Mouse (Mus musculus) adipocyte (in vitro differentiated cells): Measurements from ENCODE around the gene Ensa.
"Not testable (repeated sequence)": the region's sequence is repeated elsewhere in the genome, so short reads cannot be mapped to it uniquely, and the experiment has no call there.

Experiments used
- DNase-seq: peaks from one replicate; pipeline ENCODE4 v3.0.0-alpha.2; 2016; ENCODE audit warnings: low spot score

Ensa gene

DNA sequence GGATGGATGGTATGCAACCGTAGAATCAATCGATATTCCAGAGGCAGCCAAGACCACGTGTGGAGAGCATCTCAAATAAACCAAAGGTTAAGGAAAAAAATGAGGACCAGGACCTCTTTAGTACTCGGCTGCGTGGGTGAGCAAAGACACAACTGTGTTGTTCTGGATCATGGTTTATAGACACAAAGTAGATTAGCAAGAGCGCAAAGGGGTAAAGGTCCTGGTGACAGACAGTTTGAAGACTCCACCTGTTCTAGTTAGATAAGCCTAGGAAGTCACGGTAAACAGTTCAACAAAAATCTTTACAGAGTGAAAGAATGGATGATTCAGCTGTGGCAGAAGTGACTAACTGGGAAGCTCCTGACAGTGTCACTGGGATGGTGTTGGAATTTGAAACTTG, 18.3 kb downstream of the Ensa start:
- no peak for DNase-seq

DNA sequence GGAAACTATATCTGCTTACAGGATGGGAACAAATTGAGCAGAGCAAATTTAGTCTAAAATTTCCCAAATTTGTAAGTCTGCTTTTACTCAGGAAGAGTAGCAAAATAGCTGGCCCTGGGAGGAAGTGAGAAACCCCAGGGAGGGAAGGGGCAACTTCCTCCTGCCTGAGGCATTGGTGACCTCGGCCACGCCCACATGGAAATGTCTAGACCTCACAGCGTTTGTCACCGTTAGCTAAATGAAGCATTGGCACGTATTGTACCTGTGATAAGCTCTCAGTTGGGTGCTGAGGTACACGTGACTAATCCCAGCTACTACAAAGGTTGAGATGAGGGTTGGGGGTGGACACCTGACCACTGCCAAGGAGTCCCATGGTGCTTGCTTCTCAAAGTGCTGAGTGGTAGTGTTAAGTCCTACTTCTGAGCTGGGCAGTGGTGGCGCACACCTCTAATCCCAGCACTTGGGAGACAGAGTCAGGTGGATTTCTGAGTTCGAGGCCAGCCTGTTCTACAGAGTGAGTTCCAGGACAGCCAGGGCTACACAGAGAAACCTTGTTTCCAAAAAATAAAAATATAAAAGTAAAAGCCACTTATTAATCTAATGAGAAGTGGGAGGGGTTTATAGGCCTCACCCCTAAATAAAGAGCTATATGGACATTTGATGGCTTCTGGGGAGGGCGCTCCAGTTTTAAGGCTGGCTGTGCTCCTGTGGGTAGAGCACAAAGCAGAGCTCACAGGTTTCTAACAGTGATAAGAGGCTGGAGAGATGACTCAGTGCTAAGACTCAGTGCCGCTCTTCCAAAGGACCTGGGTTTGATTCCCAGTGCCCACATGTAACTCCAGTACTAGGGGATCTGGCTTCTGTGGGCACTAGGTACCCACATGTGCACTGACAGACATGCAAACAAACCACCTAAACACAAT, 20.8 kb downstream of the Ensa start:
- no peak for DNase-seq

DNA sequence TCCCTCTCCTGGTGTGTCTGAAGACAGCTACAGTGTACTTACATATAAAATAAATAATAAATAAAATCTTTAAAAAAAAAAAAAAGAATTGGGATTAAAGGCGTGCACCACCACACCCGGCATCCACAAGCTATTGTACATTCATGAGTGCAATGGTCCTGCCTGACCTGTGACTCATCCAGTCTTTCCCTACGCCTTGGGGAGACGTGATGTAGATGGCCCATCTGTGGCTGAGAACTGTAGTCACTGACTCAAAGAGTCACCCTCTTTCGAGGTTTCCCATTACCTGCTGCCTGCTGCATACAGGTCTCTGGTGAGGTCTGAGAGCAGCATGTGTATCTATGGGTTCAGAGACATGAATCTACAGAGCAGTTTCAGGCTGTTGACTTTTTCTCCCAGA, 23.2 kb downstream of the Ensa start:
- no peak for DNase-seq

DNA sequence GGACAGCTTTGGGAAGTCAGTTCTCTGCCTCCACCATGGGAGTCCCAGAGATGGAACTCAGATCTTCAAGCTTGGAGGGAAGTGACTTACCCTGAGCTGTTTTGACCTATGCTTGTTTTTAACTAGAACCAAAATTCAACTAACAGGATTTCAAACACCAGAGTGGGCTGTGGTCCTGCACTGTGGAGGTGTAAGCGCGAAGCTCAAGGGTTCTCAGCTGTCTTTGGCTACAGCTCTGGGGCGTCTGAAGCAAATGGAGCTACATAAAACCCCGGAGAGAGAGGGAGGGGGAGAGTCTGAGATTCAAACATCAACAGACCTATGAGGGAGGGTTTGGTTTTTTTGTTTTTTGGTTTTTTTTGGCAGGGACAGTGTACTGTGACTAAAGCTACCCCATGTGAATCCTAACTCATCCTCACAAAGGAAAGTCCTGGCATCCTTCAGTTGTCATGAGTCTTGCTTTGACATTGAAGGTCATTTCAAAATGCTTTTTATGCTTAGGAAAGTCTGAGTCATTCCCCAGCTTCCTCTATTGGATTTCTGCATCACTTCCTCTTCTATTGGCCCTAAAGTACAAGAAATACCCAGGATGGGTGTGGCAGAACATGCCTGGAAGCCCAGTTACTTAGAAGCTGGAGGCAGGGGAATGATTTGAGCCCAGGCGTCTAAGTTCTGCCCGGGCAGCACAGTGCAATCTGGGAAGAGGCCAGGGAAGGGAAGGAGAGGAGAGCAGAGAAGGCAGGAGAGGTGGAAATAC, 25.7 kb downstream of the Ensa start:
- DNase-seq: peak; percentile 65

DNA sequence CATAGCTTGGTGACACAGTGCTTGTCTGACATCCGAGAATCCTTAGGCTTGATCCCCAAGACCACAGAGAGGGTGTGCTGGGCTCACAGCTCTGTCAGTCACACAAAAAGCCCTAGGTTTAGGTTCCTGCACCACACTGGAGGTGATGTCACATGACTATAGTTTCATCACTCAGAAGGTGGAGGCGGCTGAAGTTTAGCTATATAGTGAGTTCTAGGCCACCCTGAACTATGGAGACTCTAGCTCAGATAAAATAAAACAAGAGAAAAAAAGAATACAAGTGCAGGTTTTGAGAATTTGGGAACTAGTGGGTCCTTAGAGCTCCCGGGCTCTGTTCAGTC, 26.2 kb downstream of the Ensa start:
- DNase-seq: no peak

DNA sequence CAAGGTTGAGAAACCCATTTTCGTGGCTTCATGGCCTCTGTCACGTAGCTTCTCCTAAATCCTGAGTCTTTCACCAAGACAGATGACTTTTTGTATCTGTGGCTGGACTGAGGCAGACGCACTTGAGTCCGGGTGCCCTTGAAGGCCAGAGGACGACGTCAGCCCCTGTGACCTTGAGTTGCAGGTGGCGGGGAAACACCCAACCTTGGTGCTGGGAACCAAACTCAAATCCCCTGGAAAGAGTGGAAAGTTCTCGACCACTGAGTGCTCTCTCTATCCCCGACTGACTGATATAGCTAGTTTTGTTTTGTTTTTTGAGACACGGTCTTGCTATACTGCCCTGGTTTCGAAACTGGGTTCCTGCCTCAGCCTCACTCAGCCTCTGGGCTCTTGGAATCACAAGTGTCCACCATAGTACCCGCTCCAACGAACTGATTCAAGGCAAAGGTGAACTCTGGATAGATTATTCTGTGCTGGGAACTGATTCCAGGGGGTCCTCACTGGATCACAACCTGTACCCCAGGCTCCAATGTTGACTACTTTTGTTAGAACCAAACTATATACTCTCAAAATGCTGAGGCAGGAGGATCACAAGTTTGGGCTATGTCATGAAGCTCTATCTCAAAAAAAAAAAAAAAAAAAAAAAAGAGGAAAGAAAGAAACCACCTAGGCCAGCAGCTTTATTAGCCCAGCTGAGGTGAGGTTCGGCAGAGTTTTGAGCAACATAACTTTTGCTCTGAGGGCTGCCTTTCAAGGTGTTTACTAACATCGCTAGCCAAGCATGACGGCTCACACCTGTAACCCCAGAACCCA, 26.8 kb downstream of the Ensa start:
- DNase-seq: no peak

DNA sequence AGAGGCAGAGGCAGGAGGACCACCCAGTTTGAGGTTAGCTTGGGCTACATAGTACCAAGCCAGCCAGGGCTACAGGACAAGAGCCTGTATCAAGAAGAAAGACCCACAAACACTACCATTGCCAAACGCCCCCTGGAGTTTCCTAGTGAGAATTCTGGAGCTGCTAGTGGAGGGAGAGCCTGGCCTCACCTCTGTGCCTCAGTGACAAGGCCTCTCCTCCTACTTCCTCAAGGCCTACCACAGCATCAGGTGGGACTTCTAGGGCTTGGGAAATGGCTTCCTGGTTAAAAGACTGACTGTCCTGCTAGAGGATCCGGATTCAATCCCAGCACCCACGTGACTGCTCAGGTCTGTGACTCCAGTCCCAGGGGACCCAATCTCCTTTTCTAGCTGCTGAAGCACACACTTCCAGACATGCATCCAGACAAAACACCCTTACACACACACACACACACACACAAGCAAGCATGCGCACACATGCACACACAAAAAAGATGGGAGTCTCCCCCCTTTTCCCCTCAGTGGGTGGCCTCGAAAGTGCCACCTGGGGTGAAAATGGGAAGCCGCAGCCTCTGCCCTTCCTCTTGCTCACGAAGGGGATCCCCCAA, 27.5 kb downstream of the Ensa start:
- no peak for DNase-seq

DNA sequence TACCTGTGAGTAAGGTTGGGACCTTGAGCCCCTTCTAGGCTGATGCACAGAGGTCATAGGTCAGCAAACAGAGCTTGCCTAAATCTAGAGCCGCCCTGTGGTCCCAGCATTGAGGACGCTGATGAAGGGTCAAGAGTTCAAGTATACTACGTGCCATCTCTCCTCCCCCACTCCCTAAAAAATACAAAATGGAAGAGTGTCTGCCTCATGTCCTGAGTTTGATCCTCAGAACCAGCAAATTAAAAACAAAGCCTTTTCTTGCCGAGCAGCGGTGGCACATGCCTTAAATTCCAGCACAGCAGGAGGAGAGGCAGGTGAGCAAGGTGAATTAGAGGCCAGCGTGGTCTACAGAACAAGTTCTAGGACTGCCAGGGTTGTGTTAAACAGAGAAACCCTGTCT, 28.1 kb downstream of the Ensa start:
- DNase-seq: no peak

DNA sequence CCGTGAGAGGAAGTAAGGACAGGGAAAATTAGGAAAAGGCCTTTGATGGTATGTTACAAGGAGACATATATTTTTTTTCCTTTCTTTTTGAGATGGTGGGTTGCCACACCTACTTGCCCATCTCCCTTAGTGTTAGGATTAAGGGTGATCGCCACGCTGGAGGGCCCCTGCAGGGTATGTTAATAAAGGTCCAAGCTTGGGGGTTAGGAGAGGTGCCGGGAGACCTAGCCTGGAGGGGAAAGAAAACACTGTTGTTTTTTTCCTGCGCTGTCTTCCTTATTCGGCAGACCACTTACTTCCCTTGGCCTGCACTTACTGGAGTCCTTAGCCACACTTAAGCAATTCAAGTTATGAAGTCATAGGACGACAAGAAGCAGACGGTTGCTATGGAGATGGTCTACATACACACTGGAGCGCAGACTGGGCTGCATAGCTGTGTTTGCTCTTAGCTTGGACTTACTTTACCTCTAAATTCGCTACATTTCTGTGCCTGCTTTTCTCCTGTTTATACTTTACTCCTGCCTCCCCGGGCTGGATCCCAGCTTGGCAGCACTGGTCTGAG, 28.8 kb downstream of the Ensa start:
- no peak for DNase-seq

DNA sequence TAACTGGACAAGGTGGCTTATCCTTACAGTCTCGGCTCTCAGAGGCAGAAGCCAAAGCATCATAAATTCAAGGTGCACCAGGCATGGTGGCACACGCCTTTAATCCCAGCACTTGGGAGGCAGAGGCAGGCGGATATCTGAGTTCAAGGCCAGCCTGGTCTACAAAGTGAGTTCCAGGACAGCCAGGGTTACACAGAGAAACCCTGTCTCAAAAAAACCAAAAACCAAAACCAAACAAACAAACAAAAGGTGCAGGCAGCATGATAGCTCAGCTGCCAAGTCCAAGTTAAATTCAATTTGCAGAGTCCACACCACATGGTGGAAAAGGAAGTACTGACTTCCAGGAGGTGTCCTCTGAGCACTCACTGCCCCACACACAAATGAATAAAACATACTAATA, 29.6 kb downstream of the Ensa start:
- DNase-seq: not testable (repeated sequence)

DNA sequence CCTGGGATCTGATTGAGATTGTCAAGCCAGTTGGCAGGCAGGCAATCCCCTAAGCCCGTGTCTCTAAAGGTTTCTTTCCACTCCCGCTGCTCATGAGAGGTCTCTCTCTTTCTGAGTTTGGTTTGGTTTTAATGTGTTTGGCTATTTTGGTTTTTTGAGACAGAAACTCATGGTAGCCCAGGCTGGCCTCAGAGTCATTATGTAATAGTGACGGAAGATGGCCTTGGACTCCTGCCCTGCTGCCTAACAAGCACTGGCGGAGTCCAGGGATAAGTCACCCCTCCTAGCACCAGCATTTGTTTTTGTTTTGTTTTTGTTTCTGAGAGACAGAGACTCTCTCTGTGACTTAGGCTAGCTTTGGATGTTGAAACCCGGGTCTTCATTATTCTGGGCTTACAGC, 30.6 kb downstream of the Ensa start:
- DNase-seq: no peak

DNA sequence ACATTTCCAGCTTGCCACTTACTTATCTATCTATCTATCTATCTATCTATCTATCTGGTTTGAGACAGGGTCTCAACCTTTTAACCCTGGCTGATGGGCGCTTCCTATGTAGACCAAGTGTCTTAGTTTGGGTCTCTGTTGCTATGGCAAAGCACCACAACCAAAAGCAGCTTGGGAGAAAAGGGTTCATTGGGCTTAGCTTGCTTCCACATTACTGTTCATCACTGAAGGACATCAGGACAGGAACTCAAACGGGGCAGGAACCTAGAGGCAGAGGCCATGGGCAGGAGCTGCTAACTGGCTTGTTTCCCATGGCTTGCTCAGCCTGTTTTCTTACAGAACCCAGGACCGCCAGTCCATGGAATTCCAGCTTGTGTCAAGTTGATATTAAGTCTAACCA, 32.3 kb downstream of the Ensa start:
- DNase-seq: no peak

DNA sequence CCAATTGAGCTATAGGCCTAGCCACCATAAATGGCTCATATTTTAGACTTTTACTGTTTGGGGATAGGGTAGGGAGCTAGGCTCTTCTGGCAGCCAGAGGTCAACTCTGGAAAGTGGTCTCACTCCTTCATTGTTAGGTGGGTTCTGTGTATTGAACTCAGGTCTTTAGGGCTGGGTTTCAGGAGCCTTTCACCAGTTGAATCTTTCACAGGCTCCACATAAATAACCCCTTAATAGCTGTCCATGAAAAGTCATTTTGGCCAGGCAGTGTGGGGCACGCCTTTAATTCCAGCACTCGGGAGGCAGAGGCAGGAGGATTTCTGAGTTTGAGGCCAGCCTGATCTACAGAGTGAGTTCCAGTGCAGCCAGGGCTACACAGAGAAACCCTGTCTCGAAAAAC, 32.9 kb downstream of the Ensa start:
- no peak for DNase-seq

DNA sequence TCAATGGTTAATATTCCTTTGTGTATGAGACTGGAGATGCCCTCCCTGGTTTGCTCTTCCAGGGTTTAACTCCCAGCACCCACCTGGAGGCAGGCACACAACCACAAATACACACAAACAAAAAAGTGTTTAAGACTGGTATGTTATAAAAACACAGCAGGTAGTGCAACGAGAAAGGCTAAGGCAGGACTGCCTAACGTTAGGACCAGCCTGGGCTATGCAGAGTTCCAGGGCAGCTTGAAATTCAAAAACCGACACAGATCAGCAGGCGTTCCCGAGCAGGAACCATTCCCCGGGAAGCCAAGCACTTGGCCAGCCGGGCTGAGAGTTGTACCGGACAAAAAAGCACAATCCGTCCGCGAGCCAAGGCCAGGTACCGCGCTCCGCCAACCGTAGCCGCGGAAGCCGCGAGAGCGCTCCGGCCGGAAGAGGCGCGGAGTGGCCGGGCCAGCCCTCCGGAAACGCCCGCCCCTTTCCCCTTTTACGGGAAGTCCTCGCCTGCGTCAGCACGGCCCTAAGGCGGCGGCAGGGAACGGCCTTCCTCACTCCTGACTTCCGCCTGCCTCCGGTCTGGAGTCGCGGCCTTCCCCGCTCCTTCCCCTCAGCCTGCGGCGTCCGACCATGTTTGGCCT, 33.6 kb downstream of the Ensa start, which contains the start of gene Mcl1:
Gene Mcl1 (plus strand): TSS at position 553 of the 632 bp plus-strand sequence.
- DNase-seq: peak; percentile 92

DNA sequence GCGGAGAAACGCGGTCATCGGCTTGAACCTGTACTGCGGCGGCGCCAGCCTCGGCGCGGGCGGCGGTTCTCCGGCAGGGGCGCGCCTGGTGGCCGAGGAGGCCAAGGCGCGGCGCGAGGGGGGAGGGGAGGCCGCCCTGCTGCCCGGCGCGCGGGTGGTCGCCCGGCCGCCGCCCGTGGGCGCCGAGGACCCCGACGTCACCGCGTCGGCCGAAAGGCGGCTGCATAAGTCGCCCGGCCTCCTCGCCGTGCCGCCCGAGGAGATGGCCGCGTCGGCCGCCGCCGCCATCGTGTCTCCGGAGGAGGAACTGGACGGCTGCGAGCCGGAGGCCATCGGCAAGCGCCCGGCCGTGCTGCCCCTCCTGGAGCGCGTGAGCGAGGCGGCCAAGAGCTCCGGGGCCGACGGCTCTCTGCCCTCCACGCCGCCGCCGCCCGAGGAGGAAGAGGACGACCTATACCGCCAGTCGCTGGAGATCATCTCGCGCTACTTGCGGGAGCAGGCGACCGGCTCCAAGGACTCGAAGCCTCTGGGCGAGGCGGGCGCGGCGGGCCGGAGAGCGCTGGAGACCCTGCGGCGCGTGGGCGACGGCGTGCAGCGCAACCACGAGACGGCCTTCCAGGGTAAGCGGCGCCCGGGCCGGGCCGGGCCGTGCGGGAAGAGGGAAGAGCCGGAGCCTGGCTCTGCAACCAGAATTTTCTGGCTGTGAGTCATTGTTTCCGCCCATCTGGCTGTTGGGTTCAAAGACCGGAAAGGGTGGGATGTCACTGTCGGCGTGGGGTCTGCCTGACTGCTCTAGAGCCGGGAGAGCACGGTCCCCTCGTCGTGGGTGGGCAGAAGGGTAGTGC, 34.3 kb downstream of the Ensa start:
- DNase-seq: peak; percentile 56

DNA sequence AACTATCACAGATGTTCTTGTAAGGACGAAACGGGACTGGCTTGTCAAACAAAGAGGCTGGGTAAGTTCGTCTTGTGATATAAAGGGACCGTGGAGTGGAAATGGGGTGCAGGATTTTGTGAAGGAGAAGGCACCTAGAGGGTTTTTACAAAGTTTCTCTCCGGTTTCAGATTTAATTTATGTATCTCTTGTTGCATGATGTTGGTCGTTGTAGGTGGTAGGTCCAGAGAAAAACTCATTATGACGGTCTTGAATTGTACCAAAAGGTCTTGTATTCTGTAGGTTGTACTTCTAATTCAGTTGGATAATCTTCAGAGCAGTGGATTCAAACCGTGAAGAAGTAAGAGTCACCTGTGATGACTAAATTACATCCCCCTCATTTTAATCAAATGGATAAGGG, 35.2 kb downstream of the Ensa start:
- no peak for DNase-seq

DNA sequence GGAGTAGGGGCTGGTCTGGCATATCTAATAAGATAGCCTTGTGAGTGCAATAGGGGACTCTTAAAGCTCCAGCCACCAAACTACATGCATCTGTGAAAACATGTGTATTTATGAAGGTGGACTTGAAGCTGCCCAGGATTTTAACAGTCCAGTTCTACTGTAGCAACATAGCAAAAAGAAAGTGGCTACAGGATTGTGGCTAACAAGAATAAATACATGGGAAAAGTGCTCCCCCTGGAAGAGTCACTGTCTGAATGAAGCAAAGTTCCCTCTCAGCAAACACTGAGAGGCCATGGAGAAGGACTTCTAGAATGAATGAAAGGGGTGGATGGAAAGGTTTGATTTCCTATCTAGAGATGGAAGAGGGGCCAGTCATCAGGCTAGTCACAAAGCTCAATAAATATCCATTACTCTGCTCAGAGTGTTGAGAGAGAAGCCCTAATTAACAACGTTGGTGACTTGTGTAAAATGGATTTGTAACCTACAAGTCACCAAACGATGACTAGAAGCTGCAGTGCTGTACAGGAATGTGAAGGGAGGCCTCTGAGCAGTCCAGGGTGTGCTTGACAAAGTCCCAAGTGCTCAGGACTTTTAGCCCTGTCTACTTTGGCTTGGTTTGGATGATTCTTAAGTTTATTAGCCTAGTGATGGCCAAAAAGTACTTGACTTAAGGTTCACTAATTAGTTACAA, 36.1 kb downstream of the Ensa start:
- DNase-seq: peak; percentile 63

DNA sequence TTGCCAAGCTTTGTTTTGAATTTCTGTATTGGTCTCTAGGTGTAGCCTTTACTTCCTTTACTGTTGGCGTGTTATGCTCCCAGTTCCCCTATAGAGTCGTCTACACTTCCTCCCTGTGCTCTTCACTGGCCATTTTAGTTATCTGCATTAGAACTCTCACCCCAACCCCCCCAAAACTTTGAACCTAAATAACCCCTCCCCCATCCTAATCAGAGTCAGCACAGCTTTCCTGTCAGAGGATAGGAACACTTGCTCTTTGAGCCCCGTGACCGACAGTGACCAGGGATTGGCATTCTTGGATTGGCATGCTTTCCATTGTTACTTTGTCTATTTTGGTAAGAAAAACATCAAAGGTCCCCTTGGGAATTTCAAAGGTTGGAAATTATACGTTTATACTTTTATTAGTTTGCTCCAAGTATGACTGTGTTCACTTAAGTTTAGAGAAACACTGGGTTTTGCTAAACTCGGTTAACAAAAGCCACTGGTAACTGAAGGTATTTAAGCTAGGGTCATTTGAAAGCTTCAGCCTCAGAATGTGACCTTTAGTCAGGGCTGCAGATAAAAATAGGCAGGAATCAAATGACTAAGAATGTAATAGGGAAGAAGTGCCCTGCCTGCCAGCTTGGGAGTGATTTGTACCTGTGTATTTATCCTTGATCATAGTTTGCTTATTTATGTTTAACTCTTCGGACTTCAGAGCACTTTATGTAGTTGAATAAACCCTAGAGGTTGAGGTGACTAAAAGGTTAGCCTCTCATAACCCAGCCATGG, 37.3 kb downstream of the Ensa start:
- peak; percentile 65 for DNase-seq
